Mouse (Mus musculus) forebrain, embryonic 14.5 days (tissue): ENCODE data around the gene Bcas3. TPM values are rescaled to one million over a fixed set of nuclear protein-coding genes. Genes with fewer than 3 reads are reported as not detected.

Experiments
- ATAC-seq: fragments of 200-750 bp; cut with Nextera tagmentation; 2 replicates; pipeline ENCODE4 v1.8.0; 2017; ENCODE audit warnings: mild to moderate bottlenecking, moderate library complexity
- DNase-seq: peaks from one replicate; pipeline ENCODE4 v3.0.0-alpha.2; 2015; ENCODE audit warnings: low spot score
- H3K27ac ChIP-seq: fragments of 300-500 bp; sonication (generic); 2 replicates; pipeline ENCODE4 v1.5.1; 2014; ENCODE audit warnings: low read depth, mild to moderate bottlenecking, control low read depth, low read length, moderate library complexity
- H3K27me3 ChIP-seq: fragments of 300-500 bp; sonication (generic); replicated peaks from 2 replicates; pipeline ENCODE4 v1.6.1; 2014; ENCODE audit warnings: low read length, control low read depth, mixed read lengths; ENCODE audit not compliant: control insufficient read depth, insufficient read depth
- H3K36me3 ChIP-seq: fragments of 300-500 bp; sonication (generic); 2 replicates; pipeline ENCODE4 v1.6.1; 2014; ENCODE audit warnings: low read length, control low read depth; ENCODE audit not compliant: control insufficient read depth, insufficient read depth
- H3K4me1 ChIP-seq: fragments of 300-500 bp; sonication (generic); 2 replicates; pipeline ENCODE4 v1.6.1; 2014; ENCODE audit warnings: antibody characterized with exemption, low read length, control low read depth; ENCODE audit not compliant: control insufficient read depth, insufficient read depth
- H3K4me2 ChIP-seq: fragments of 300-500 bp; sonication (generic); 2 replicates; pipeline ENCODE4 v1.6.1; 2014; ENCODE audit warnings: mild to moderate bottlenecking, control low read depth, low read length
- H3K4me3 ChIP-seq: fragments of 300-500 bp; sonication (generic); 2 replicates; pipeline ENCODE4 v1.5.1; 2014; ENCODE audit warnings: low read depth, low read length, control low read depth
- H3K9ac ChIP-seq: fragments of 300-500 bp; sonication (generic); 2 replicates; pipeline ENCODE4 v1.6.1; 2014; ENCODE audit warnings: mild to moderate bottlenecking, low read length, control low read depth, moderate library complexity
- H3K9me3 ChIP-seq: fragments of 300-500 bp; sonication (generic); replicated peaks from 2 replicates; pipeline ENCODE4 v1.6.1; 2016; ENCODE audit warnings: low read length, control low read depth, mixed read lengths; ENCODE audit not compliant: control insufficient read depth
- WGBS: fragments of 180-500 bp; shearing (Covaris S2); extraction: QIAGEN DNeasy Blood & Tissue Kit; methylation state at CpG from one replicate; pipeline ENCODE4 v1.1.7; 2014; 5-methylcytosine and 5-hydroxymethylcytosine counted together
- polyA plus RNA-seq: library from polyadenylated mRNA; unstranded; fragments of >200 nt; fragmentation: Nextera tagmentation; extraction: Ambion mirVana; gene quantifications from 2 replicates; pipeline ENCODE4 v1.2.1, GENCODE M21; 2014

The Bcas3 gene
- polyA plus RNA-seq, 1 experiment from 2014 or later: 27.5 TPM

- ATAC-seq: no peak
- Histone ChIP-seq H3K27me3 (peaks cover 15% of the 10 kb centered on the region), H3K9me3 (no peaks in the 10 kb centered on the region), H3K4me2 (no peak overlapping the region), H3K27ac (no peak overlapping the region), H3K4me1 (peaks cover 3% of the 10 kb centered on the region; the same call in 1 of the 2 replicates), H3K36me3 (no peaks in the 10 kb centered on the region), H3K4me3 (no peak overlapping the region), H3K9ac (no peak overlapping the region)
- WGBS: 14% methylated on average over 5 of the region's 5 CpGs
- peak; percentile 43 for DNase-seq
These were observed 385.6 kb downstream of the Bcas3 start for GRCm38 (mm10) chr11:85738585-85738984.

GRCm38 (mm10) chr11:85739266-85739977 is 386.5 kb downstream of the Bcas3 start:
- peaks cover 3% of the 10 kb centered on the region; the same call in 1 of the 2 replicates for H3K4me1 ChIP-seq
- H3K27ac ChIP-seq: no peak overlapping the region
- H3K4me2 ChIP-seq: no peak overlapping the region
- H3K36me3 ChIP-seq: no peaks in the 10 kb centered on the region
- ATAC-seq: no peak
- no peak overlapping the region for H3K4me3 ChIP-seq
- DNase-seq: no peak
- 45% methylated on average over 6 of the region's 6 CpGs for WGBS
- no peaks in the 10 kb centered on the region for H3K9me3 ChIP-seq
- H3K9ac ChIP-seq: no peak overlapping the region
- H3K27me3 ChIP-seq: peaks cover 15% of the 10 kb centered on the region; the same call in 1 of the 2 replicates

GRCm38 (mm10) chr11:85746373-85746772 is 393.4 kb downstream of the Bcas3 start:
- Histone ChIP-seq H3K4me3 (no peak overlapping the region), H3K4me1 (no peaks in the 10 kb centered on the region), H3K4me2 (no peak overlapping the region), H3K27ac (no peak overlapping the region), H3K9me3 (no peaks in the 10 kb centered on the region), H3K27me3 (no peaks in the 10 kb centered on the region), H3K9ac (no peak overlapping the region), H3K36me3 (no peaks in the 10 kb centered on the region)
- WGBS: 79% methylated on average over 7 of the region's 7 CpGs
- ATAC-seq (no peak), DNase-seq (no peak)

GRCm38 (mm10) chr11:85748891-85749290 is 395.9 kb downstream of the Bcas3 start:
- Histone ChIP-seq H3K4me1 (no peaks in the 10 kb centered on the region), H3K27ac (no peak overlapping the region), H3K9me3 (no peaks in the 10 kb centered on the region), H3K36me3 (no peaks in the 10 kb centered on the region), H3K9ac (no peak overlapping the region), H3K27me3 (no peaks in the 10 kb centered on the region), H3K4me3 (no peak overlapping the region), H3K4me2 (no peak overlapping the region)
- 93% methylated on average over 2 of the region's 2 CpGs for WGBS
- ATAC-seq (no peak), DNase-seq (no peak)

- Histone ChIP-seq H3K9ac (no peak overlapping the region), H3K4me3 (no peak overlapping the region), H3K27ac (no peak overlapping the region), H3K36me3 (no peaks in the 10 kb centered on the region), H3K4me2 (no peak overlapping the region), H3K4me1 (no peaks in the 10 kb centered on the region), H3K9me3 (no peaks in the 10 kb centered on the region), H3K27me3 (no peaks in the 10 kb centered on the region)
- WGBS: 72% methylated on average over 11 of the region's 11 CpGs
- ATAC-seq: no peak
- DNase-seq: no peak
These were observed 398.2 kb downstream of the Bcas3 start for GRCm38 (mm10) chr11:85751171-85751570.

- Histone ChIP-seq H3K36me3 (no peaks in the 10 kb centered on the region), H3K27me3 (no peaks in the 10 kb centered on the region), H3K4me2 (no peak overlapping the region), H3K27ac (no peak overlapping the region), H3K4me3 (no peak overlapping the region), H3K4me1 (no peaks in the 10 kb centered on the region), H3K9ac (no peak overlapping the region), H3K9me3 (no peaks in the 10 kb centered on the region)
- ATAC-seq (no peak), DNase-seq (no peak)
- WGBS: 74% methylated on average over 13 of the region's 13 CpGs
These were observed 401.9 kb downstream of the Bcas3 start for GRCm38 (mm10) chr11:85754631-85755502.

- 90% methylated on average over 2 of the region's 2 CpGs for WGBS
- Histone ChIP-seq H3K27ac (no peak overlapping the region), H3K27me3 (no peaks in the 10 kb centered on the region), H3K9me3 (no peaks in the 10 kb centered on the region), H3K4me1 (peaks cover 5% of the 10 kb centered on the region; the same call in 1 of the 2 replicates), H3K36me3 (no peaks in the 10 kb centered on the region), H3K4me3 (no peak overlapping the region), H3K4me2 (no peak overlapping the region), H3K9ac (no peak overlapping the region)
- ATAC-seq (no peak), DNase-seq (no peak)
These were observed 402.6 kb downstream of the Bcas3 start for GRCm38 (mm10) chr11:85755503-85756044.

GRCm38 (mm10) chr11:85758891-85759290 is 405.9 kb downstream of the Bcas3 start:
- WGBS: 84% methylated on average over 9 of the region's 9 CpGs

More at GRCm38 (mm10) chr11:85758891-85759290, 405.9 kb downstream of the Bcas3 start:
- Histone ChIP-seq H3K4me1 (peaks cover 7% of the 10 kb centered on the region; the same call in 1 of the 2 replicates), H3K4me3 (no peak overlapping the region), H3K27me3 (no peaks in the 10 kb centered on the region), H3K9me3 (no peaks in the 10 kb centered on the region), H3K27ac (no peak overlapping the region), H3K9ac (no peak overlapping the region), H3K4me2 (no peak overlapping the region), H3K36me3 (no peaks in the 10 kb centered on the region)
- DNase-seq (no peak), ATAC-seq (no peak)
